Mouse (Mus musculus) frontal cortex, postnatal 10 days (tissue): ENCODE data around the gene S100a5.

Experiments used
- DNase-seq, 2 experiments: peaks; one replicate each; pipeline ENCODE4 v3.0.0; 2022; ENCODE audit warnings: low spot score in 2 of 2, mixed read lengths in 1 of 2

Gene S100a5

GRCm38 (mm10) chr3:90600036-90600435, 8.3 kb upstream of the S100a5 start:
- DNase-seq, result no peak

GRCm38 (mm10) chr3:90600458-90601195, 7.7 kb upstream of the S100a5 start:
- DNase-seq, result no peak

- DNase-seq, result no peak
Measured at GRCm38 (mm10) chr3:90601486-90602110, 6.7 kb upstream of the S100a5 start, which contains the start of gene Gm42674. Gm42674 (plus strand) TSS chr3:90601904.

- no peak for DNase-seq
Measured at GRCm38 (mm10) chr3:90603623-90604022, 4.7 kb upstream of the S100a5 start, which contains the start of gene S100a4. S100a4 (plus strand) TSS chr3:90603771.

- DNase-seq, result peak in 1 of 2 experiments; percentile 49
Measured at GRCm38 (mm10) chr3:90604416-90604815, 3.9 kb upstream of the S100a5 start.

- no peak for DNase-seq
Measured at GRCm38 (mm10) chr3:90605049-90605448, 3.3 kb upstream of the S100a5 start.

GRCm38 (mm10) chr3:90605736-90606135, 2.6 kb upstream of the S100a5 start:
- no peak for DNase-seq

- no peak for DNase-seq
Measured at GRCm38 (mm10) chr3:90606185-90606584, 2.1 kb upstream of the S100a5 start.

- no peak for DNase-seq
Measured at GRCm38 (mm10) chr3:90607361-90607760, 962 bp upstream of the S100a5 start.

GRCm38 (mm10) chr3:90609102-90609501, 779 bp downstream of the S100a5 start:
- no peak for DNase-seq

GRCm38 (mm10) chr3:90611494-90611893, 3.2 kb downstream of the S100a5 start:
- no peak for DNase-seq

- DNase-seq, result no peak
Measured at GRCm38 (mm10) chr3:90612061-90612460, 3.7 kb downstream of the S100a5 start.

- peak; percentile 44 to 62 for DNase-seq
Measured at GRCm38 (mm10) chr3:90612728-90613291, 4.5 kb downstream of the S100a5 start, which contains the start of gene S100a6. S100a6 (plus strand) TSS chr3:90612882.

GRCm38 (mm10) chr3:90613461-90614147, 5.3 kb downstream of the S100a5 start:
- DNase-seq, result no peak

GRCm38 (mm10) chr3:90614148-90614530, 5.8 kb downstream of the S100a5 start:
- DNase-seq, result no peak

- DNase-seq, result no peak
Measured at GRCm38 (mm10) chr3:90614611-90615251, 6.4 kb downstream of the S100a5 start.

GRCm38 (mm10) chr3:90615415-90615814, 7.1 kb downstream of the S100a5 start:
- peak; percentile 63 to 66 for DNase-seq

GRCm38 (mm10) chr3:90615911-90616310, 7.6 kb downstream of the S100a5 start:
- DNase-seq, result no peak

- no peak for DNase-seq
Measured at GRCm38 (mm10) chr3:90617586-90617985, 9.3 kb downstream of the S100a5 start.

GRCm38 (mm10) chr3:90621552-90621951, 13.2 kb downstream of the S100a5 start:
- DNase-seq, result no peak

- peak; percentile 45 to 71 for DNase-seq
Measured at GRCm38 (mm10) chr3:90623435-90624071, 15.2 kb downstream of the S100a5 start.
